Mouse (Mus musculus): ENCODE results near the gene Sptbn2.
A peak's percentile ranks its signal among the peaks of the same experiment; 100 is the strongest.

Sptbn2 gene

DNA sequence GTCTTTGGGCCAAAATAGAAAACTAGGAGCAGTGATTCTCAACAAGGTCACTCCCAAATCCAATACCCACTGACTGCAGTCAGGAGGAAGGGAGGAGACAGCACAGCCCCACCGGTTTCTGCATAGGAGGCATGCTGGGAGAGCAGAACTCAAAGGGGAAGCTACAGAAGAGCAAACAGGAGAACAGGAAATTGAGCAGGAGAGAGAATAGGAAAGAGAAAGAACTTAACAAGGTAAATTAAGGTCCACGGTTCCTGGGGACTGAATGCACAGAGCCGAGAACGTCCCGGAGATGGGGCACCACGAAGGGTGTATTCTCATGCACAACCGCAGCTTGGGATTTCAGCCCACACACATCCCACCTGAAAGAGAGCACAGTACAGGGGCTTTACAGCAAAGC, 74.2 kb downstream of the Sptbn2 start:
- no peak for DNase-seq (ENCODE audit: low spot score in 2 of 2)

DNA sequence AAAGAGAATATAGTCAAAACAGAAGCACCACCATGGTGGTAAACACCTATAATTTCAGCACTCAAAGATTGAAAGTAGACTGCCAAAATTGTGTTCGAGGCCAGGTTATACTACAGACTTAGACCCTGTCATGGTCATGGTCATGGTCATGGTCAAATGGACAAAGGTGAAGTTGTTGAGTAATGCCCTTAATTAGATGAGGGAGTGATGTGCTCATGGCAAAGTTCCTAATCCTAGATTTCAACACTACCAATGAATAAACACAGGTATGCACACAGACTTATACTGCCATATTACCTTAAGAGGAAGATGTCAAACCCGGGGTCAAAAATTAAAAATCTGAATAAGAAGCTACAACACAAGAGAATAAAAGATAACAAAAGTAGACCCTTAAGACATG, 75.3 kb downstream of the Sptbn2 start:
- no peak for DNase-seq (ENCODE audit: low spot score in 2 of 2)

DNA sequence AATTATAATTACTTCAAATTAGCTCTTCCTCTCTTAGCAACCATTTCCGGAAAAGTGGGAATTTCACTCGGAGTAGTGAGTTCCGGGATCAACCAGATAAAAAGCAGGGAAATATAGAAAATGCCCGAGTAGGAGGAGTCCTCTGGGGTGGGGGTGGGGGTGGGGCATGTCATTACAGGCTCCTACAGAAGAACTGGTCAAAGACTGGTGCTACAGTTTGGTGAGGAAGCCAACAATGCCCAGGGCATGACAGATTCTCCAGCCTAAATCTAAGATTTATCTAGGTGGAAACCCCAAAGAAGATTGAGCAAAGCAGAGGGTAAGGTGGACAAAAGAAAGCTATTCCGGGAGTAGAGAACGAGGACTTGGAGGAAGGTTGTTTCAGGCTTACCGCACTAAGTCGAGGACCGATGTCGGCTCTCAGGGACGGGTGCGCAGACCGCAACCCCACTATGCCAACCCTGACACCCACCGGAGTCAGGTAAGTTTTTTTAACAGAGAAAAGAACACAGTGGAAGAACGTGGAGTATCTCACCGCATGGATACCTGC, 82.4 kb downstream of the Sptbn2 start:
- DNase-seq (ENCODE audit: low spot score in 2 of 2) = no peak

DNA sequence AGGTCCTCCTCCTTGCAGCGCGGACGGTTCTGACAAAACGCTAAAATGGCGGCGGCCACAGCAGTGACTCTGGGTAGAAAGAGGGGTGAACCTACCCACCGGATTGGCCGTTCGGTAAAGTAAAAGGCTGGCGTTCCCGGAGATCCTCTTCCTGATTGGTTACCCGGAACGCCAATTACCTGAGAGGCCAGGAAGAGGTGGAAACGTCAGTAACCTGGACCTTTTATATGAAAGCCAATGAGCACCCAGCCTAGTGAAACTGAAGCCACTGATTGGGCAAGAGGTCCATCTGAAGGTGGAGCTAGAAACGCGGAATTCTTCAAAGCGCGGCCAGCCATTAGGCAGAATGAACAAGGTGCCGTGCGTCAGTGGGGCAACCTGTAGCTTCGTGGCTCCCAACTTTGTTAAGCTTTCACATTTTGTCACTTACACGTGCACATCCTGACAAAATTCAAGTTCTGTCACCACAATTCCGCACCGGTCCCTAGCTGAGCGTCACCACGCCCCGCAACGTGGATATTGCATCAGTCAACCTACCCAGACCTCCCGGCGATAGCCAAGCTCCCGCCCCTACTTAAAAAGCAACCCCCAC, 83.0 kb downstream of the Sptbn2 start, which contains the start of gene Rbm4:
Gene Rbm4, minus strand, starts transcription at position 71 of the 592 bp plus-strand sequence.
- peak; percentile 97 for DNase-seq (ENCODE audit: low spot score in 2 of 2)

DNA sequence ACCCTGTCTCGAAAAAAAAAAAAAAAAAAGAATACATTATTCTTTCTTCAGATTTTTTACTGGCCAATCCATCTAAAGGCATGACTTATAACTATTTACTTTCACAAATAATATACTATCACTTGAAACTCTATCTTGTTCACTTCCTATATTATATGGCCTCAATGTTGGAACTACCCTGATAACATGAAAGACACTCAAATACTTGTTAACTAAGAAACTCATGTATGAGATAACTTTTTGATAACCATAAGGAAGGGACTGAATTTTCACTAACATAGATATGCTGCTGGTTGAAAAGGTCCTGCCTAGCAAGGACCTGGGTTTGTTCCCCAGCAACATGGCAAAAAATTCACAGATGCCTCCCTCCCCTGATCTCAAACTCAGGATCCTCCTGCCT, 85.0 kb downstream of the Sptbn2 start:
- DNase-seq (ENCODE audit: low spot score in 2 of 2) = no peak

DNA sequence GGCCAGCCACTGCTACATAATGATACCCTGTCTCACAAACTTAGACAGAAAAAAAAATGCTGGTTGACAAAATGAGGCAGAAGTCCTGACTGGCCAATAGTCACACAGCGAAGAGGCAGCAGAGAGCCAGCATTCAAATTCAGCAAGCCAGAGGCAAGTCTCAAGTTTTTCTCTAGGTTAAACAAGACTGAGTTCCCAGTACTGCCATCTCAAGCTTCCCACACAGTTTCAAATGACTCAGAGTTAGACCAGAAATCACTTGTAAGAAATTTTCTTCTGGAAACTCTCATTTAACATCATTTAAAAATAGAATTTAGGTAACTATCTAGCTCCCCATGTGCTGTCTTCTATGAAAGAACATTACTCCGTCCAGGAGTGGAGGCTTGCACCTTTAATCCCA, 86.9 kb downstream of the Sptbn2 start:
- no peak for DNase-seq (ENCODE audit: low spot score in 2 of 2)

DNA sequence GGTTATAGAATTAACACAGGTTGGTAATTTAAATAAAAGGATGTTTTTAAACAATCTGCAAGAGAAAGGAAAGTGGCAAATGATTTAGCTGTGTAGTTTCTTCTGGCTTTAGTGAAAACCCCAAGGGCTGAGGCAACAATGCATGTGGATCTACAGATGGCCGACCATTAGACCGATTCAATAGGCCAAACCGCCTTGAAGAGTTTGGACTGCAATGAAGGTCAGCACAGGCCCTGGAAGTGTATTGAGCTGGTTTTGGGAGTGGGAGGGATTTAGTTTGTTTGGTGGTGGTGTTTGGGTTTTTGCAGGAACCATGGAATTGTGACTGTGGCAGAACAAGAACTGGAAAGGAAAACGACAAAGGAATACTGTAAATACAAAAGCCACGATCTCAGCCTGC, 88.1 kb downstream of the Sptbn2 start:
- no peak for DNase-seq (ENCODE audit: low spot score in 2 of 2)
